Mouse (Mus musculus) neural tube, embryonic 12.5 days (tissue): Measurements from ENCODE around the gene Best3. TPM values are rescaled to one million over a fixed set of nuclear protein-coding genes. Genes with fewer than 3 reads are reported as not detected.

Experiments used
- ATAC-seq: fragments of 200-750 bp; cut with Nextera tagmentation; 2 replicates; pipeline ENCODE4 v1.8.0; 2017; ENCODE audit warnings: low read depth, mild to moderate bottlenecking, moderate TSS enrichment, moderate library complexity; ENCODE audit not compliant: low FRiP score
- H3K27ac ChIP-seq: fragments of 300-500 bp; sonication (generic); 2 replicates; pipeline ENCODE4 v1.5.1; 2016
- H3K27me3 ChIP-seq: fragments of 300-500 bp; sonication (generic); replicated peaks from 2 replicates; pipeline ENCODE4 v1.6.1; 2016; ENCODE audit warnings: mild to moderate bottlenecking
- H3K36me3 ChIP-seq: fragments of 300-500 bp; sonication (generic); 2 replicates; pipeline ENCODE4 v1.6.1; 2016; ENCODE audit warnings: mild to moderate bottlenecking
- H3K4me1 ChIP-seq: fragments of 300-500 bp; sonication (generic); 2 replicates; pipeline ENCODE4 v1.6.1; 2016
- H3K4me2 ChIP-seq: fragments of 300-500 bp; sonication (generic); replicated peaks from 2 replicates; pipeline ENCODE4 v1.6.1; 2016; ENCODE audit warnings: mild to moderate bottlenecking
- H3K4me3 ChIP-seq: fragments of 300-500 bp; sonication (generic); 2 replicates; pipeline ENCODE4 v1.5.1; 2016
- H3K9ac ChIP-seq: fragments of 300-500 bp; sonication (generic); 2 replicates; pipeline ENCODE4 v1.6.1; 2016; ENCODE audit warnings: mild to moderate bottlenecking
- H3K9me3 ChIP-seq: fragments of 300-500 bp; sonication (generic); 2 replicates; pipeline ENCODE4 v1.6.1; 2016; ENCODE audit warnings: mild to moderate bottlenecking
- WGBS: fragments of 180-500 bp; shearing (Covaris S2); methylation state at CpG from one replicate; pipeline ENCODE4 v1.1.7; 2016; 5-methylcytosine and 5-hydroxymethylcytosine counted together
- polyA plus RNA-seq: library from polyadenylated mRNA; unstranded; fragments of >200 nt; fragmentation: Nextera tagmentation; extraction: Ambion mirVana; gene quantifications from 2 replicates; pipeline ENCODE4 v1.2.1, GENCODE M21; 2016

The Best3 gene
- polyA plus RNA-seq, 1 experiment from 2014 or later = 0.09 TPM

DNA sequence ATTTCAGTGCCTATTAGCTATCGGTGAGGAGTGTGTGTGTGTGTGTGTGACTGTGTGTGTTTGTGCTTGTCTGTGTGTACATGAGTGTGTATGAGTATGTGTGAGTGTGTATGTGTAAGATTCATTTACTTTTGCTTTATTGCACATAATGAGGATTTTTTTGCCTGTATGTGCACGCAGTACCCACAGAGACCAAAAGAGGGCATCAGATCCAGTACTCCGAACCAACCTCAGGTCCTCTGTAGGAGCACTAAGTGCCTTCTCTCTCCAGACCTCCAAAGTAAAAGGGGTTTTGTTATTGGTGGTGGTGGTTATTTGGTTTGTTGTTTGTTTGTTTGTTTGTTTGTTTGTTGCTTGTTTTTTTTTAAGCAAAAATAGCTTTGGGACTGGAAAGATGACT is 5.2 kb upstream of the Best3 start:
- WGBS = 78% methylated on average over 3 of the region's 3 CpGs
- no peak for ATAC-seq
- no peak overlapping the region for H3K9ac ChIP-seq

DNA sequence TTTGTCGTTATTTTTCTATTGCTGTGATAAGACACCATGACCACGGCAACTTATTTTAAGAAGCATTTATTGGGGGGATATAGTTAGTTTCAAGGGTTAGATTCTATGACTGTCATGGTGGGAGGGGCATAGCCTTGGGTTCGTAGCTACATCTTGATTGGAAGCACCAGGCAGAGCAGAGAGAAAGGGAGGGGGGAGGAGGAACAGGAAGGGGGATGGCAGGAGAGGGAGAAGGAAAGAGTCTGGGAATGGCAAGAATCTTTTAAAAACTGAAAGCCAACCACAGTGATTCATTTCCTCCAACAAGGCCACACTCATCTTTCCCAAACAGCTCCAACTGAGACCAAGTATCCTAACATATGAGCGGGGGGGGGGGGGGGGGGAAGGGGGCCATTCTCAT is 3.6 kb upstream of the Best3 start:
- 77% methylated on average over 3 of the region's 4 CpGs for WGBS
- H3K4me2 ChIP-seq = no peak overlapping the region
- no peak overlapping the region for H3K27ac ChIP-seq
- no peak overlapping the region for H3K4me3 ChIP-seq
- no peak for ATAC-seq
- no peaks in the 10 kb centered on the region for H3K36me3 ChIP-seq
- H3K27me3 ChIP-seq = no peaks in the 10 kb centered on the region
- no peaks in the 10 kb centered on the region for H3K4me1 ChIP-seq
- no peak overlapping the region for H3K9ac ChIP-seq
- no peaks in the 10 kb centered on the region for H3K9me3 ChIP-seq

More for the DNA sequence above, 5.2 kb upstream of the Best3 start:
- no peak overlapping the region for H3K27ac ChIP-seq
- H3K27me3 ChIP-seq = no peaks in the 10 kb centered on the region
- H3K4me1 ChIP-seq = no peaks in the 10 kb centered on the region
- no peaks in the 10 kb centered on the region for H3K36me3 ChIP-seq
- H3K4me2 ChIP-seq = no peak overlapping the region
- no peak overlapping the region for H3K4me3 ChIP-seq
- H3K9me3 ChIP-seq = no peaks in the 10 kb centered on the region

- Histone ChIP-seq H3K4me2 (no peak overlapping the region), H3K9ac (no peak overlapping the region), H3K36me3 (no peaks in the 10 kb centered on the region), H3K4me3 (no peak overlapping the region), H3K27ac (no peak overlapping the region), H3K9me3 (no peaks in the 10 kb centered on the region), H3K4me1 (no peaks in the 10 kb centered on the region), H3K27me3 (no peaks in the 10 kb centered on the region)
- ATAC-seq = no peak
- 66% methylated on average over 12 of the region's 12 CpGs for WGBS
Observed at GRCm38 (mm10) chr10:116984836-116985235, 1.3 kb upstream of the Best3 start.

DNA sequence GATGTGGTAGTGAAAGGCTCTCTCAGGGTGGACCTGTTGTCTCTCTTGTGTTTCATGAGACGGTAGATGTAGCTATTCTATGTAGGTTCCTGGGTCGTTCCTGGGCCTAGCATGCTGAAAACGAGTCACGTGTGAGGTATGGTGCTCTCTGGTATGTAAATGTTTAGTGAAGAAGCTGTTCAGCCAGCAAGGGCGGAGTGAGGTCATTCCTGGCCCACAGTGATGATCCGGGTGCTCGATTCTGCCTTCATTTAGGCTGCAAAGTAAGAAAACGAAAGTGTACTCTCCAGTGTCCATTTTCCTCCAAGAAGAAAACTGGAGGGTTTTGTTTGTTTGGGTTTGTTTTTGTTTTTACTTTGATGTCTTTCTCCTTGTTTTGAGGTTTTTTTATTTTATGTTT is 7.9 kb downstream of the Best3 start:
- H3K36me3 ChIP-seq = no peaks in the 10 kb centered on the region
- H3K4me2 ChIP-seq = no peak overlapping the region
- no peaks in the 10 kb centered on the region for H3K9me3 ChIP-seq
- ATAC-seq = no peak
- no peak overlapping the region for H3K27ac ChIP-seq
- 91% methylated on average over 8 of the region's 8 CpGs for WGBS
- no peak overlapping the region for H3K9ac ChIP-seq
- H3K4me1 ChIP-seq = no peaks in the 10 kb centered on the region
- no peaks in the 10 kb centered on the region for H3K27me3 ChIP-seq
- no peak overlapping the region for H3K4me3 ChIP-seq

DNA sequence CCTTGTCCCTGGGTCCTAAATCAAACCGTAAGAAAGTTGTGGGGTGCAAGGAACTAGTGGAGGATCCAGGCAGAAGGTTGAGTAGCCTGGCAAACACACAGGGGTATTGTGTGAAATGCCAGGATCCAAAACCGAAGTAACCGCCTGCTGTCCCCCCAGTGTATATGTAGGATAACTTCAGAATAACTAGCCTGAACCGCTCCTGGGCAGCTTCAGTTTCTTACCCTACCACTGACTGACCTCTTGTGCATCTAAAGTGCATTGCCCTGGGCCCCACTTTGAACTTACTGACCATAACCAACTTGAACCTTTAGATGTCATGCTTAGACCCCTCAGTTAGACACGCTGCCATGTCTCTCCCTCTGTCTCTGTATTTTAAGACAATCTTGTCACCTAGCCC is 9.0 kb downstream of the Best3 start:
- H3K27me3 ChIP-seq = no peaks in the 10 kb centered on the region
- no peak overlapping the region for H3K4me2 ChIP-seq
- H3K4me3 ChIP-seq = no peak overlapping the region
- no peak overlapping the region for H3K27ac ChIP-seq
- no peak overlapping the region for H3K9ac ChIP-seq
- H3K9me3 ChIP-seq = no peaks in the 10 kb centered on the region
- no peaks in the 10 kb centered on the region for H3K4me1 ChIP-seq
- WGBS = 89% methylated on average over 5 of the region's 5 CpGs
- no peaks in the 10 kb centered on the region for H3K36me3 ChIP-seq
- no peak for ATAC-seq

GRCm38 (mm10) chr10:116995584-116996235 is 9.6 kb downstream of the Best3 start:
- Histone ChIP-seq H3K36me3 (no peaks in the 10 kb centered on the region), H3K9ac (no peak overlapping the region), H3K4me2 (no peak overlapping the region), H3K27ac (no peak overlapping the region), H3K4me3 (no peak overlapping the region), H3K4me1 (no peaks in the 10 kb centered on the region), H3K27me3 (no peaks in the 10 kb centered on the region), H3K9me3 (no peaks in the 10 kb centered on the region)
- ATAC-seq = no peak
- 72% methylated on average over 6 of the region's 6 CpGs for WGBS

GRCm38 (mm10) chr10:116996236-116996600 is 10.1 kb downstream of the Best3 start:
- no peak overlapping the region for H3K27ac ChIP-seq
- no peaks in the 10 kb centered on the region for H3K9me3 ChIP-seq
- no peaks in the 10 kb centered on the region for H3K36me3 ChIP-seq
- no peak overlapping the region for H3K4me3 ChIP-seq
- ATAC-seq = no peak
- H3K9ac ChIP-seq = no peak overlapping the region
- no peaks in the 10 kb centered on the region for H3K4me1 ChIP-seq
- 82% methylated on average over 6 of the region's 6 CpGs for WGBS
- H3K4me2 ChIP-seq = no peak overlapping the region
- no peaks in the 10 kb centered on the region for H3K27me3 ChIP-seq

- 89% methylated on average over 17 of the region's 17 CpGs for WGBS
- no peak for ATAC-seq
Observed at GRCm38 (mm10) chr10:116998716-116999455, 12.8 kb downstream of the Best3 start.

DNA sequence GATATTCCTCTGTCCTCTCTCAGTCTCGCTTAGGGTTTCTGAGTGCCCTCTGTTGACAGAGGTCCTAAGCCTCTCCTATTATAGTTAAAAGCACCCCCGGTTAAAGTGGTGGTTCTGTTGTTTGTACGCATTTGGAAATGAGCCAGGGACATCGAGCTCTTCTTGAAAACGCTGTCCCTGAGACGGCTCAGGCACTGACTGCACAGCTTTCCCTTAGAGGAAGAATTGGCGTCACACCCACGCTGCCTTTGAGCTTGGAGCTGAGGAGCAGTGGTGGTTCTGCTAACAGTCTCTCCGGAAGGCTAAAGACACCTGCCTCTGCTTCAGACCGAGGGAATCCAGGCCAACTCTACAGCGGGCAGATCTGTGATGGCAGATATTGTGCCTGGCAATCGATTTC is 14.9 kb downstream of the Best3 start:
- no peak for ATAC-seq
- Histone ChIP-seq H3K4me1 (0 out of 2 replicates have a peak, but pooled peaks cover 3% of the 10 kb centered on the region), H3K4me3 (no peak overlapping the region), H3K9ac (no peak overlapping the region), H3K27me3 (no peaks in the 10 kb centered on the region), H3K27ac (no peak overlapping the region), H3K9me3 (no peaks in the 10 kb centered on the region), H3K36me3 (no peaks in the 10 kb centered on the region), H3K4me2 (no peak overlapping the region)
- 80% methylated on average over 12 of the region's 12 CpGs for WGBS

More at GRCm38 (mm10) chr10:116998716-116999455, 12.8 kb downstream of the Best3 start:
- Histone ChIP-seq H3K4me3 (no peak overlapping the region), H3K9me3 (no peaks in the 10 kb centered on the region), H3K27ac (no peak overlapping the region), H3K27me3 (no peaks in the 10 kb centered on the region), H3K9ac (no peak overlapping the region), H3K4me1 (no peaks in the 10 kb centered on the region), H3K4me2 (no peak overlapping the region), H3K36me3 (no peaks in the 10 kb centered on the region)

- no peaks in the 10 kb centered on the region for H3K36me3 ChIP-seq
- 74% methylated on average over 5 of the region's 5 CpGs for WGBS
- no peak overlapping the region for H3K4me2 ChIP-seq
- H3K27ac ChIP-seq = no peak overlapping the region
- H3K9me3 ChIP-seq = no peaks in the 10 kb centered on the region
- H3K9ac ChIP-seq = no peak overlapping the region
- H3K27me3 ChIP-seq = no peaks in the 10 kb centered on the region
- ATAC-seq = no peak
- 0 out of 2 replicates have a peak, but pooled peaks cover 3% of the 10 kb centered on the region for H3K4me1 ChIP-seq
- no peak overlapping the region for H3K4me3 ChIP-seq
Observed at GRCm38 (mm10) chr10:117004695-117005094, 18.6 kb downstream of the Best3 start.

- ATAC-seq = no peak
- Histone ChIP-seq H3K36me3 (no peaks in the 10 kb centered on the region), H3K27ac (no peak overlapping the region), H3K4me2 (no peak overlapping the region), H3K9ac (no peak overlapping the region), H3K4me3 (no peak overlapping the region), H3K4me1 (0 out of 2 replicates have a peak, but pooled peaks cover 3% of the 10 kb centered on the region), H3K27me3 (no peaks in the 10 kb centered on the region), H3K9me3 (no peaks in the 10 kb centered on the region)
- 71% methylated on average over 12 of the region's 12 CpGs for WGBS
Observed at GRCm38 (mm10) chr10:117005707-117006464, 19.8 kb downstream of the Best3 start.

DNA sequence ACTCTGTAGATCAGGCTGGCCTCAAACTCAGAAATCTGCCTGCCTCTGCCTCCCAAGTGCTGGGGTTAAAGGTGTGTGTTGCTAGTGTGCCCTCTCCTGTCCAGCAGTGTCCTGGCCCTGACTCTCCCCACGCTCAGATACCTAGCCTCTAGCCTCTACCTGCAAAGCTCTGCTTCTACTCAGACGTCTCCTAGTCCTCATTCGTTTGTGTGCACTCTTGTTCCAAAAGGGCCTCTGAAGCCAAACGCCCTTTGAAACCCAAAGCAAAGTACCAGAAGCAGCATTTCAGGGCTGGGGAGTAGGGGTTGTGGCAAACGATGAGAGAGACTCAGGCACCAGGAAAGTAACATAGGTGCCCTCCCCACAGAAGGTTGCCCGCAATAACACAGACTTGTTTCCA is 23.6 kb downstream of the Best3 start:
- H3K9ac ChIP-seq = no peak overlapping the region
- H3K9me3 ChIP-seq = no peaks in the 10 kb centered on the region
- H3K27ac ChIP-seq = no peak overlapping the region
- no peak overlapping the region for H3K4me3 ChIP-seq
- 85% methylated on average over 6 of the region's 6 CpGs for WGBS
- H3K4me1 ChIP-seq = 0 out of 2 replicates have a peak, but pooled peaks cover 1% of the 10 kb centered on the region
- no peak overlapping the region for H3K4me2 ChIP-seq
- no peak for ATAC-seq
- H3K27me3 ChIP-seq = no peaks in the 10 kb centered on the region
- H3K36me3 ChIP-seq = no peaks in the 10 kb centered on the region
